Mouse (Mus musculus): ENCODE measurements around the gene Fhl2.

Gene Fhl2

GRCm38 (mm10) chr1:43196661-43197241, at the start of gene Fhl2:
Gene Fhl2 (minus strand): TSS chr1:43196984.
- no peak for DNase-seq

- DNase-seq = no peak
Observed at GRCm38 (mm10) chr1:43245014-43245413, 48.2 kb upstream of the Fhl2 start.

GRCm38 (mm10) chr1:43241208-43241607, 44.4 kb upstream of the Fhl2 start:
- no peak for DNase-seq

GRCm38 (mm10) chr1:43239796-43240313, 43.1 kb upstream of the Fhl2 start:
- no peak for DNase-seq

- DNase-seq = no peak
Observed at GRCm38 (mm10) chr1:43238471-43238870, 41.7 kb upstream of the Fhl2 start.

GRCm38 (mm10) chr1:43237360-43238235, 40.8 kb upstream of the Fhl2 start:
- DNase-seq = no peak

- no peak for DNase-seq
Observed at GRCm38 (mm10) chr1:43225531-43226151, 28.9 kb upstream of the Fhl2 start.

GRCm38 (mm10) chr1:43224943-43225342, 28.2 kb upstream of the Fhl2 start:
- no peak for DNase-seq

GRCm38 (mm10) chr1:43224171-43224570, 27.4 kb upstream of the Fhl2 start:
- no peak for DNase-seq

GRCm38 (mm10) chr1:43223097-43223496, 26.3 kb upstream of the Fhl2 start:
- DNase-seq = no peak

- DNase-seq = no peak
Observed at GRCm38 (mm10) chr1:43218016-43218680, 21.4 kb upstream of the Fhl2 start.

GRCm38 (mm10) chr1:43215601-43216000, 18.8 kb upstream of the Fhl2 start:
- no peak for DNase-seq

GRCm38 (mm10) chr1:43211274-43211673, 14.5 kb upstream of the Fhl2 start:
- DNase-seq = no peak

GRCm38 (mm10) chr1:43210285-43210684, 13.5 kb upstream of the Fhl2 start:
- DNase-seq = no peak

- DNase-seq = no peak
Observed at GRCm38 (mm10) chr1:43207147-43207546, 10.4 kb upstream of the Fhl2 start.

- no peak for DNase-seq
Observed at GRCm38 (mm10) chr1:43203282-43203681, 6.5 kb upstream of the Fhl2 start.

GRCm38 (mm10) chr1:43202226-43202625, 5.4 kb upstream of the Fhl2 start:
- no peak for DNase-seq

- DNase-seq = no peak
Observed at GRCm38 (mm10) chr1:43201796-43202195, 5.0 kb upstream of the Fhl2 start.

GRCm38 (mm10) chr1:43199867-43200240, 3.1 kb upstream of the Fhl2 start:
- no peak for DNase-seq

GRCm38 (mm10) chr1:43199210-43199866, 2.6 kb upstream of the Fhl2 start:
- no peak for DNase-seq

- no peak for DNase-seq
Observed at GRCm38 (mm10) chr1:43196059-43196458, 725 bp downstream of the Fhl2 start.

- no peak for DNase-seq
Observed at GRCm38 (mm10) chr1:43193423-43193822, 3.4 kb downstream of the Fhl2 start.

GRCm38 (mm10) chr1:43192471-43192870, 4.3 kb downstream of the Fhl2 start:
- DNase-seq = no peak

Measured in cerebellum, adult 9-11 months (tissue).